Mouse (Mus musculus) neutrophil, adult 83 days (primary cell): ENCODE results near the gene Med27. TPM values are rescaled to one million over a fixed set of nuclear protein-coding genes. Genes with fewer than 3 reads are reported as not detected.

Experiments used
- total RNA-seq, 2 experiments: library from RNA; stranded (reverse); gene quantifications; one replicate each; pipeline ENCODE4 v1.2.4; 2023

Med27 gene
- 10 to 100 TPM; 19.0 to 21.5 TPM for total RNA-seq

DNA sequence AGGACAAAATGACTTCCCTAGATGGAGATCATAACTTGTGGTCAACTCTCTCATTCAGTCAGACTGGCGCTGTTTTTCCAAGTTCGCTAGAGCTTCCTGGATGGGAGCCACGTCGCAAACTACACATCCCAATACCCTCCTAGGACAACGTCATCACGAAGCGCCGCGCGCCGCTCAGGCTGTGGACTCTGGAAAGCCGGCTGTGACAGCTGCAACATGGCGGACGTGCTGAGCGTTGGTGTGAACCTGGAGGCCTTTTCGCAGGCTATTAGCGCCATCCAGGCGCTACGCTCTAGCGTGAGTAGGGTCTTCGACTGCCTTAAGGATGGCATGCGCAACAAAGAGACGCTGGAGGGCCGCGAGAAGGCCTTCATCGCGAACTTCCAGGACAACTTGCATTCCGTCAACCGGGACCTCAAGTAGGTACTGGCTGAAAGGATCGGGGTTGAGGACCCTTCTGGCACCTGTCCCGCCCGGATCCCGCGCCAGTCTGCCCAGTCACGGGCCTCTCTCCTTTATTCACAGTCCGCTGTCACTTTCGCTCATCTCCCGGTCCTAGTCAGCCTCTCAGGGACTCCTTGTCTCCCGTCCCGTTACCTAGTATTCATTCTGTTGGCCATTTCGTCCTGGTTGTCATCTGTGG is at the start of gene Med27:
Gene Med27, plus strand, starts transcription at position 191 of the 643 bp plus-strand sequence.

Other genes starting within 250 kb of the Med27 start
- gene Setx, start 222.6 kb upstream of the Med27 start, total RNA-seq: 10 to 100 TPM; 37.3 to 40.1 TPM
- gene Ntng2, start 93.8 kb upstream of the Med27 start, total RNA-seq: 100 to 1,000 TPM; 118 to 135 TPM